Mouse (Mus musculus) kidney, postnatal 0 days (tissue): ENCODE data around the gene Far2. TPM values are rescaled to one million over a fixed set of nuclear protein-coding genes. Genes with fewer than 3 reads are reported as not detected.

Experiments
- ATAC-seq: fragments of 200-750 bp; cut with Nextera tagmentation; replicated peaks from 2 replicates; pipeline ENCODE4 v1.8.0; 2017; ENCODE audit warnings: low read depth, moderate number of reproducible peaks, moderate TSS enrichment, moderate library complexity; ENCODE audit not compliant: low FRiP score
- DNase-seq: peaks from one replicate; pipeline ENCODE4 v3.0.0-alpha.2; 2016; ENCODE audit warnings: low spot score
- H3K27ac ChIP-seq: fragments of 300-500 bp; sonication (generic); 2 replicates; pipeline ENCODE4 v1.5.1; 2014; ENCODE audit warnings: mild to moderate bottlenecking
- H3K27me3 ChIP-seq: fragments of 300-500 bp; sonication (generic); 2 replicates; pipeline ENCODE4 v1.6.1; 2014; ENCODE audit warnings: low read length, mixed read lengths; ENCODE audit not compliant: insufficient read depth
- H3K36me3 ChIP-seq: fragments of 300-500 bp; sonication (generic); 2 replicates; pipeline ENCODE4 v1.6.1; 2014; ENCODE audit warnings: low read length, mixed read lengths; ENCODE audit not compliant: insufficient read depth
- H3K4me1 ChIP-seq: fragments of 300-500 bp; sonication (generic); replicated peaks from 2 replicates; pipeline ENCODE4 v1.6.1; 2014; ENCODE audit warnings: antibody characterized with exemption, low read length, mixed read lengths; ENCODE audit not compliant: insufficient read depth
- H3K4me2 ChIP-seq: fragments of 300-500 bp; sonication (generic); 2 replicates; pipeline ENCODE4 v1.6.1; 2014; ENCODE audit warnings: mild to moderate bottlenecking, low read length, moderate library complexity, mixed read lengths
- H3K4me3 ChIP-seq: fragments of 300-500 bp; sonication (generic); replicated peaks from 2 replicates; pipeline ENCODE4 v1.5.1; 2014; ENCODE audit warnings: low read depth, low read length
- H3K9ac ChIP-seq: fragments of 300-500 bp; sonication (generic); 2 replicates; pipeline ENCODE4 v1.6.1; 2014; ENCODE audit warnings: low read depth, low read length
- H3K9me3 ChIP-seq: fragments of 300-500 bp; sonication (generic); replicated peaks from 2 replicates; pipeline ENCODE4 v1.6.1; 2016; ENCODE audit warnings: low read length, inconsistent platforms, mixed read lengths
- CTCF ChIP-seq: IDR thresholded peaks from 2 replicates; pipeline ENCODE4 v1.5.1; 2016; ENCODE audit warnings: antibody characterized with exemption, low read depth, mild to moderate bottlenecking, moderate library complexity
- WGBS: fragments of 180-500 bp; shearing (Covaris S2); extraction: QIAGEN DNeasy Blood & Tissue Kit; methylation state at CpG from one replicate; pipeline ENCODE4 v1.1.7; 2014; 5-methylcytosine and 5-hydroxymethylcytosine counted together
- polyA plus RNA-seq: library from polyadenylated mRNA; unstranded; fragments of >200 nt; fragmentation: Nextera tagmentation; extraction: Ambion mirVana; gene quantifications from 2 replicates; pipeline ENCODE4 v1.2.1, GENCODE M21; 2015

Gene Far2
- polyA plus RNA-seq, 1 experiment from 2014 or later: 3.2 TPM

- no peak for TF ChIP-seq CTCF
- WGBS: 56% methylated on average over 1 of the region's 1 CpGs
- H3K9ac ChIP-seq: no peak overlapping the region
- H3K4me2 ChIP-seq: no peak overlapping the region
- no peak overlapping the region for H3K4me3 ChIP-seq
- ATAC-seq (no peak), DNase-seq (no peak)
- no peaks in the 10 kb centered on the region for H3K9me3 ChIP-seq
- H3K4me1 ChIP-seq: no peaks in the 10 kb centered on the region; the same call in 1 of the 2 replicates
- peaks cover 18% of the 10 kb centered on the region; the same call in 1 of the 2 replicates for H3K36me3 ChIP-seq
- H3K27me3 ChIP-seq: no peaks in the 10 kb centered on the region
- no peak overlapping the region for H3K27ac ChIP-seq
Measured at GRCm38 (mm10) chr6:148207522-148207921, 160.5 kb downstream of the Far2 start.

- Histone ChIP-seq H3K27me3 (no peaks in the 10 kb centered on the region), H3K4me3 (peak overlapping the region; percentile 100), H3K36me3 (no peaks in the 10 kb centered on the region), H3K9ac (peak overlapping the region; percentile 99), H3K9me3 (no peaks in the 10 kb centered on the region), H3K4me2 (peak overlapping the region; percentile 77), H3K27ac (peak overlapping the region; percentile 93), H3K4me1 (no peaks in the 10 kb centered on the region; the same call in 1 of the 2 replicates)
- no peak; the same call in 1 of the 2 replicates for ATAC-seq
- peak; percentile 25 for DNase-seq
- TF ChIP-seq CTCF: no peak
- WGBS: under 1% methylated on average over 51 of the region's 51 CpGs
Measured at GRCm38 (mm10) chr6:148211391-148211876, 164.4 kb downstream of the Far2 start.

- peak within 1 kb of the TSS; percentile 100 for H3K4me3 ChIP-seq
- TF ChIP-seq CTCF: no peak
- H3K27me3 ChIP-seq: no peaks in the 10 kb centered on the region
- WGBS: 1% methylated on average over 61 of the region's 61 CpGs
- H3K4me2 ChIP-seq: peak within 1 kb of the TSS; percentile 84
- H3K9ac ChIP-seq: peak within 1 kb of the TSS; percentile 99
- DNase-seq (peak; percentile 100), ATAC-seq (peak; percentile 99)
- H3K27ac ChIP-seq: peak within 1 kb of the TSS; percentile 93
- H3K36me3 ChIP-seq: no peaks in the 10 kb centered on the region
- no peaks in the 10 kb centered on the region; the same call in 1 of the 2 replicates for H3K4me1 ChIP-seq
- H3K9me3 ChIP-seq: no peaks in the 10 kb centered on the region
Measured at GRCm38 (mm10) chr6:148211897-148212680, 165.0 kb downstream of the Far2 start, which contains the start of gene Ergic2. Gene Ergic2, minus strand, starts transcription at chr6:148212374.

- DNase-seq: peak; percentile 85
- Histone ChIP-seq H3K9ac (no peak overlapping the region; the same call in 1 of the 2 replicates), H3K4me2 (no peak overlapping the region), H3K27ac (no peak overlapping the region), H3K4me1 (no peaks in the 10 kb centered on the region; the same call in 1 of the 2 replicates), H3K36me3 (no peaks in the 10 kb centered on the region), H3K4me3 (no peak overlapping the region), H3K27me3 (no peaks in the 10 kb centered on the region), H3K9me3 (no peaks in the 10 kb centered on the region)
- ATAC-seq: no peak
- TF ChIP-seq CTCF: peak; percentile 77
- WGBS: 3% methylated on average over 5 of the region's 5 CpGs
Measured at GRCm38 (mm10) chr6:148214765-148215164, 167.7 kb downstream of the Far2 start.

- Histone ChIP-seq H3K27me3 (no peaks in the 10 kb centered on the region), H3K9me3 (no peaks in the 10 kb centered on the region), H3K4me2 (no peak overlapping the region), H3K9ac (no peak overlapping the region), H3K27ac (no peak overlapping the region), H3K4me1 (no peaks in the 10 kb centered on the region), H3K36me3 (no peaks in the 10 kb centered on the region), H3K4me3 (no peak overlapping the region)
- DNase-seq: no peak
- no peak for TF ChIP-seq CTCF
- 90% methylated on average over 4 of the region's 4 CpGs for WGBS
- no peak for ATAC-seq
Measured at GRCm38 (mm10) chr6:148216752-148217151, 169.7 kb downstream of the Far2 start.

GRCm38 (mm10) chr6:148218235-148219076 lies 171.4 kb downstream of the Far2 start:
- WGBS: 87% methylated on average over 2 of the region's 2 CpGs
- H3K27me3 ChIP-seq: no peaks in the 10 kb centered on the region
- no peak overlapping the region for H3K27ac ChIP-seq
- no peaks in the 10 kb centered on the region for H3K36me3 ChIP-seq
- no peaks in the 10 kb centered on the region for H3K9me3 ChIP-seq
- TF ChIP-seq CTCF: no peak
- H3K9ac ChIP-seq: no peak overlapping the region
- H3K4me1 ChIP-seq: no peaks in the 10 kb centered on the region
- ATAC-seq: no peak
- no peak overlapping the region for H3K4me2 ChIP-seq
- no peak overlapping the region for H3K4me3 ChIP-seq
- DNase-seq: no peak
